Mouse (Mus musculus) erythroblast, embryonic 14.5 days (primary cell): Measurements from ENCODE around the gene Tprgl. TPM values are rescaled to one million over a fixed set of nuclear protein-coding genes. Genes with fewer than 3 reads are reported as not detected.

Experiments used
- H3K27me3 ChIP-seq: 2 replicates; pipeline ENCODE4 v1.6.1; 2012; ENCODE audit warnings: inconsistent platforms; ENCODE audit not compliant: control insufficient read depth
- H3K36me3 ChIP-seq: 2 replicates; pipeline ENCODE4 v1.6.1; 2012; ENCODE audit warnings: mild to moderate bottlenecking, inconsistent platforms; ENCODE audit not compliant: control insufficient read depth
- H3K4me1 ChIP-seq: 2 replicates; pipeline ENCODE4 v1.6.1; 2012; ENCODE audit warnings: inconsistent platforms; ENCODE audit not compliant: control insufficient read depth
- H3K4me3 ChIP-seq: replicated peaks from 2 replicates; pipeline ENCODE3; 2012; ENCODE audit warnings: moderate library complexity, mild to moderate bottlenecking, inconsistent platforms
- H3K9me3 ChIP-seq: 2 replicates; pipeline ENCODE4 v1.6.1; 2012; ENCODE audit warnings: low read length, inconsistent platforms, mixed read lengths; ENCODE audit not compliant: control insufficient read depth
- GATA1 ChIP-seq: IDR thresholded peaks from 2 replicates; pipeline ENCODE4 v1.6.1; 2012; ENCODE audit warnings: low read length, inconsistent platforms, mixed read lengths
- TAL1 ChIP-seq: IDR thresholded peaks from 3 replicates; pipeline ENCODE4 v1.6.1; 2012; ENCODE audit warnings: low read length, inconsistent platforms, mixed read lengths
- polyA plus RNA-seq: library from polyadenylated mRNA; stranded (reverse); fragments of >175 nt; gene quantifications from 2 replicates; pipeline ENCODE4 v1.2.3, GENCODE M21; 2012

The Tprgl gene
- polyA plus RNA-seq, 1 experiment: 36.0 TPM

GRCm38 (mm10) chr4:154131894-154132293 lies 28.6 kb downstream of the Tprgl start:
- peaks cover 14% of the 10 kb centered on the region for H3K4me1 ChIP-seq
- peaks cover 87% of the 10 kb centered on the region for H3K27me3 ChIP-seq
- H3K9me3 ChIP-seq: no peaks in the 10 kb centered on the region
- TF ChIP-seq TAL1: no peak
- no peak for TF ChIP-seq GATA1
- H3K36me3 ChIP-seq: no peaks in the 10 kb centered on the region
- H3K4me3 ChIP-seq: no peak overlapping the region

DNA sequence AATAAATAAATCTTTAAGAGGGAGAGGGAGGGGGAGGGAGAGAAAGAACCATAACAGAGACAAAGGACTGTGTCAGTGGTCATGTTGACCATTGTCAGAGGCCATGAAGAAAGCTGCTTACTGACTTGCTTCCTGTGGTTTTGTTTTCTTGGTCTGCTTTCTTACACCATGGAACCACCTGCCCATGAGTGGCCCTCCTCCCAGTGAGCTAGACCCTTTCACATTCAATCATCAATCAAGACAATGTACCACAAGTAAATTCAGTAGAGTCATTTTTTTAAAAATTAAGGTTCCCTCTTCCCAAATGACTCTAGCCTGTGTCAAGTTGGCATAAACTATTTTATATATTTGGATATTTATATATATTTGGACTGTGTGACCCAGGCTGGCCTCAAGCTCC lies 30.5 kb downstream of the Tprgl start:
- Histone ChIP-seq H3K36me3 (no peaks in the 10 kb centered on the region; the same call in 1 of the 2 replicates), H3K4me3 (no peak overlapping the region), H3K27me3 (peaks cover 73% of the 10 kb centered on the region), H3K9me3 (peaks cover 5% of the 10 kb centered on the region; the same call in 1 of the 2 replicates), H3K4me1 (peaks cover 13% of the 10 kb centered on the region)
- TF ChIP-seq GATA1: no peak
- TF ChIP-seq TAL1: no peak

DNA sequence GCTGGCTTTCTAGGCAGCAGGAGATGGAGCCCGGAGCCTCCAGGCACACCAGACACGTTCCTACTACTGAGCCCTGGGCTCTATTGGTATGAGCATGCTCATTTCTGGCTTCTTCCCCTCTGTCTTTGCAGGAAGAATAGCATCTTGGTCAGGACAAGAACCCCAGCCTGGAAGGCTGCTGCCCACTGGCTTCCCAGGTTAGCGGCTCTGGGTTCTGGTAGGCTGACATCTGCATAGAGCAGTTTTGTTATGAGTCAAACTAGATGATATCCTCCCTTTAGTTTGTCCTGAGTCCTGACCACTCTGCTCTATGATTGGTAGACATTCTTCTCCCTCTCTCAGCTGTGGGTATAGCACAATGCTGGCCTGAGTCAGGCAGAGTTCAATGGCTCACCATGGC lies 33.2 kb downstream of the Tprgl start:
- Histone ChIP-seq H3K36me3 (no peaks in the 10 kb centered on the region; the same call in 1 of the 2 replicates), H3K4me1 (peaks cover 28% of the 10 kb centered on the region), H3K9me3 (peaks cover 5% of the 10 kb centered on the region; the same call in 1 of the 2 replicates), H3K4me3 (no peak overlapping the region), H3K27me3 (peaks cover 49% of the 10 kb centered on the region)
- TF ChIP-seq GATA1 (no peak), TAL1 (no peak)

- H3K36me3 ChIP-seq: no peaks in the 10 kb centered on the region; the same call in 1 of the 2 replicates
- H3K27me3 ChIP-seq: peaks cover 31% of the 10 kb centered on the region
- TF ChIP-seq TAL1 (no peak), GATA1 (no peak)
- H3K4me1 ChIP-seq: peaks cover 48% of the 10 kb centered on the region
- peaks cover 5% of the 10 kb centered on the region; the same call in 1 of the 2 replicates for H3K9me3 ChIP-seq
- no peak overlapping the region for H3K4me3 ChIP-seq
Measured at GRCm38 (mm10) chr4:154125202-154125601, 35.3 kb downstream of the Tprgl start.

- H3K27me3 ChIP-seq: peaks cover 18% of the 10 kb centered on the region
- peaks cover 62% of the 10 kb centered on the region for H3K4me1 ChIP-seq
- TF ChIP-seq TAL1 (no peak), GATA1 (no peak)
- peaks cover 5% of the 10 kb centered on the region; the same call in 1 of the 2 replicates for H3K9me3 ChIP-seq
- H3K4me3 ChIP-seq: no peak overlapping the region
- no peaks in the 10 kb centered on the region; the same call in 1 of the 2 replicates for H3K36me3 ChIP-seq
Measured at GRCm38 (mm10) chr4:154123553-154123952, 36.9 kb downstream of the Tprgl start.

DNA sequence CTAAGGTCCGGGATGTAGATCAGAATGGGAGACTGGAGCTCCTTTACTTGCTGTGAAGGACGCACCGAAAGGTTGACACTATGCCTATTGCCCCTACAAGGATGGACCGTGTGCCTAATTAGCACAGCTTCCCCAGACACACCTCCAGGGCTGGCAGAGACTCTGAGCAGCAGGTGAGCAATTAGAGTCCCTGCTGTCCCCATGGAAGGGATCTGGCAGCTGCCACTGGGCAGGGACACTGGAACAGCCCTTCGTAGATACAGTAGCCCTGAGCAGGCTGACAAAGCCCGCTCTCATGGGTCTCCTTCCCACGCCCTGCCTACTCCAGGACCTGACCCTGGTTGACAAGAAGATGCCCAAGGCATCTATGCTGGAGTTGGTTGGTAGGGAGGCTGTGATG lies 38.1 kb downstream of the Tprgl start:
- TF ChIP-seq TAL1: no peak
- no peak for TF ChIP-seq GATA1
- peaks cover 10% of the 10 kb centered on the region for H3K27me3 ChIP-seq
- no peaks in the 10 kb centered on the region; the same call in 1 of the 2 replicates for H3K36me3 ChIP-seq
- H3K9me3 ChIP-seq: peaks cover 5% of the 10 kb centered on the region; the same call in 1 of the 2 replicates
- peak overlapping the region; percentile 49 for H3K4me3 ChIP-seq
- peaks cover 69% of the 10 kb centered on the region for H3K4me1 ChIP-seq

- H3K27me3 ChIP-seq: peaks cover 5% of the 10 kb centered on the region
- no peaks in the 10 kb centered on the region; the same call in 1 of the 2 replicates for H3K36me3 ChIP-seq
- peak overlapping the region; percentile 49 for H3K4me3 ChIP-seq
- H3K9me3 ChIP-seq: peaks cover 5% of the 10 kb centered on the region; the same call in 1 of the 2 replicates
- peaks cover 72% of the 10 kb centered on the region for H3K4me1 ChIP-seq
- TF ChIP-seq TAL1: peak; percentile 67
- no peak for TF ChIP-seq GATA1
Measured at GRCm38 (mm10) chr4:154121800-154122199, 38.7 kb downstream of the Tprgl start.

- no peaks in the 10 kb centered on the region for H3K9me3 ChIP-seq
- TF ChIP-seq GATA1: no peak
- no peak for TF ChIP-seq TAL1
- peaks cover 80% of the 10 kb centered on the region for H3K4me1 ChIP-seq
- no peaks in the 10 kb centered on the region for H3K36me3 ChIP-seq
- no peak overlapping the region for H3K4me3 ChIP-seq
- H3K27me3 ChIP-seq: no peaks in the 10 kb centered on the region
Measured at GRCm38 (mm10) chr4:154119208-154119607, 41.3 kb downstream of the Tprgl start.

- Histone ChIP-seq H3K4me3 (no peak overlapping the region), H3K4me1 (peaks cover 79% of the 10 kb centered on the region), H3K36me3 (no peaks in the 10 kb centered on the region), H3K9me3 (no peaks in the 10 kb centered on the region), H3K27me3 (no peaks in the 10 kb centered on the region)
- TF ChIP-seq TAL1: no peak
- no peak for TF ChIP-seq GATA1
Measured at GRCm38 (mm10) chr4:154118782-154119181, 41.7 kb downstream of the Tprgl start.

DNA sequence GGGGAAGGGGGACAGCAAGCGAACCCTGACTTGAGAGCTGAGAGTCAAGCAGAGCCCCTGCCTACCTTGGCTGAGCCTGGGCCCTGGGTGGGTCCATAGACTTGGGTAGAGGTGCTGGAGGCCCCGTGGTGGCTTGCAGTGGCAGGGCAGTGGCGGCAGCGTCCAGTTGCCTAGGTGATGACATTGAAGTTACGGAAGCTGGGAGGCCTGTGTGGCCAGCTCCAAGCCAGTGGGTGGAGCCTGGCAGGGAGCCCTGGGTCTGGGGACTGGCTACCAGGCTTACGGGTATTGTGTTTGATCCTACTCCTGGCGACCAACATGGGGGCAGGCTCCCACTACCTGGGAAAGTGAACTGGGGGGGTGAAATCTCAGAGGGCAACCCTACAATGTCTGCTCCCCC lies 44.0 kb downstream of the Tprgl start:
- peaks cover 12% of the 10 kb centered on the region for H3K27me3 ChIP-seq
- TF ChIP-seq GATA1 (no peak), TAL1 (no peak)
- no peak overlapping the region for H3K4me3 ChIP-seq
- H3K36me3 ChIP-seq: no peaks in the 10 kb centered on the region
- no peaks in the 10 kb centered on the region for H3K9me3 ChIP-seq
- H3K4me1 ChIP-seq: peaks cover 59% of the 10 kb centered on the region
